Mouse (Mus musculus) A20 (cell line): ENCODE results near the gene Pkdcc.

ENCODE experiments used
- DNase-seq: peaks from one replicate; pipeline ENCODE4 v3.0.0-alpha.2; 2011; ENCODE audit warnings: low read depth, low spot score

The Pkdcc gene

GRCm38 (mm10) chr17:83212422-83212821 lies 2.7 kb upstream of the Pkdcc start:
- no peak for DNase-seq

- DNase-seq = no peak
These were observed 1.7 kb upstream of the Pkdcc start for GRCm38 (mm10) chr17:83213228-83213915.

GRCm38 (mm10) chr17:83214161-83214592 lies 915 bp upstream of the Pkdcc start:
- DNase-seq = no peak

- no peak for DNase-seq
These were observed 595 bp downstream of the Pkdcc start for GRCm38 (mm10) chr17:83215529-83216244.

- no peak for DNase-seq
These were observed 1.3 kb downstream of the Pkdcc start for GRCm38 (mm10) chr17:83216251-83216919.

GRCm38 (mm10) chr17:83218189-83218588 lies 3.1 kb downstream of the Pkdcc start:
- no peak for DNase-seq

GRCm38 (mm10) chr17:83218722-83219121 lies 3.6 kb downstream of the Pkdcc start:
- no peak for DNase-seq

- no peak for DNase-seq
These were observed 4.5 kb downstream of the Pkdcc start for GRCm38 (mm10) chr17:83219351-83220287.

GRCm38 (mm10) chr17:83220954-83221538 lies 6.0 kb downstream of the Pkdcc start:
- no peak for DNase-seq

- DNase-seq = no peak
These were observed 6.8 kb downstream of the Pkdcc start for GRCm38 (mm10) chr17:83221611-83222500.

- DNase-seq = no peak
These were observed 7.6 kb downstream of the Pkdcc start for GRCm38 (mm10) chr17:83222705-83223104.

- no peak for DNase-seq
These were observed 9.4 kb downstream of the Pkdcc start for GRCm38 (mm10) chr17:83224451-83224971.

- no peak for DNase-seq
These were observed 11.4 kb downstream of the Pkdcc start for GRCm38 (mm10) chr17:83226395-83226986.

GRCm38 (mm10) chr17:83231357-83231756 lies 16.3 kb downstream of the Pkdcc start:
- no peak for DNase-seq

GRCm38 (mm10) chr17:83235227-83235626 lies 20.1 kb downstream of the Pkdcc start:
- peak; percentile 19 for DNase-seq

GRCm38 (mm10) chr17:83236202-83236601 lies 21.1 kb downstream of the Pkdcc start:
- DNase-seq = no peak

- DNase-seq = no peak
These were observed 23.3 kb downstream of the Pkdcc start for GRCm38 (mm10) chr17:83238123-83239058.

- no peak for DNase-seq
These were observed 29.4 kb downstream of the Pkdcc start for GRCm38 (mm10) chr17:83244502-83244901.
